Mouse (Mus musculus): ENCODE measurements at regions not wholly inside any gene's neighbourhood (a gene's known extent, or its start where the extent isn't known, plus 50 kb on each side); places are given as distances from the start of the nearest gene placed in this dataset.

DNA sequence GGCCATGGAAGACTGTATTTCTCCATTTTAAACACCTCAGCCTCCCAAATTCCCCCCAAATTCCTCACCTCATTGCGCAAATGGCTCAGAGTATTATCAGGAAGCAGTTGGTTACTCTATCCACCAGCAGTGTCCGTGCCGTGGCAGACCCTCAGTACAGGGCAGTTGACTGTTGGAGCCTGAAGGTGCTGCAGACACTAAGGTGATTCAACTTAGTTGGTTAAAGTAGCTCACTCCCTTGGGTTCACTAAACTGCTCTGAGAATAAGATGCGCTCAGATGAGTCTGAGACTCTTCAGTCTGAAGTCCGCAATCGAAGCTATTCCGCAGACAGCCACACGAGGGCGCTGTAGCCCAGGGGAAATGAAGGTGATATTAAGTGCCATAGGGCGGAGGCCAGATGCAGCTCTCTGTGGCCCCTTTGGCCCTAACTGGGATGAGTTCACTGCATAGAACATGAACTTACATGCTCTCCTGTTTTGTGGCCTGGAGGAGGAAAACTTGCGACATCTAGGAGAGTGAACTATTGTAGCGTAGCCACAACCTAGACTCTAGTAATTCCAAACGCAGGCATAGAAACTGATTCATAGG is 62.9 kb downstream of the Amer3 start:
- peak; percentile 27 to 63 for DNase-seq

DNA sequence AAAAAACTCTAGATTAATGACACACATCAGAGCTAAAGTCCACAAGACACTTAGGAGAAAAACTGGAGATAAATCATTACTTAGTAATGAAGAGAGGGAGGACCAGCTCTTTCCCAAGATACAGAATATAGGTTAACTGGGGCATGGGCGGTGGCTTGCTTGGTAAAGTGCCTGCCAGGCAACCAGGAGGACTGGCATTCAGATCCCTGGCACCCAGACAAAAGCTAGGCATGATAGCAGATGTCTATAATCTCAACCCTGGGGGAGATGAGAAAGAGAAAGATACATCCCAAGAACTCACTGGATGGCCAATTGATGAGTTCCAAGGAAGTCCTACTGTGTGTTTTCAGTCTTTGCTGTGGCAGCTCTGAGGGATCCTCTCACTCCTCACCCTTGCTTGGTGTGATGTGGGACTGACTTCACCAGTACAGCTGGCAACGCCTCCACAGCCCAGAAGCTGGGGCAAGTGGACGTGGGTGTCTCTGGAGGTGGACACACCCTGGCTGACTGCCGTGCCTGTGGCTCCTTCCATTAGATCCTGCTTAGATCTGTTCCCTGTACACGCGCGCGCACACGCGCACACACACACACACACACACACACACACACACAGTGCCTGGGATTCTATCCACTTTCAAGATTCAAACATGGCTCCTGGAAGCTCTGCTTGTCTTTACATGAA is 74.6 kb downstream of the Amer3 start:
- no peak for DNase-seq

DNA sequence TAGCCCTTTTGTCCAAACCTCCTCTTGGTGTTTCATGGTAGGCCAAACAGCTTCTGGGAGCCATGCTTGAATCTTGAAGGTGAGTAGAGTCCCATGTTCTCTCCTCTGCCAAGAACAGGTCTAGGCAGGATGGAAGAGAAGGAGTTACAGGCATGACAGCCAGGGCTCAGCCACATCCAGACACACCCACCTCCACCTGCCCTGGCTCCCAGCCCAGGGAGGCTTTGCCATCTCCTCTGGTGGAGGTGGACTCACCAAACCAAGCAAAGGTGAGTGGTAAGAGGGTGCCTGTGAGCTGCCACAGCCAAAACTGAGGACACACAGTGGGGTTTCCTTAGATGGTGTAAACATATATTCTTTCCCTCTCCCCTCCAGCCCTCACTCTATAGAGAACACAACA is 78.0 kb downstream of the Amer3 start:
- no peak for DNase-seq

DNA sequence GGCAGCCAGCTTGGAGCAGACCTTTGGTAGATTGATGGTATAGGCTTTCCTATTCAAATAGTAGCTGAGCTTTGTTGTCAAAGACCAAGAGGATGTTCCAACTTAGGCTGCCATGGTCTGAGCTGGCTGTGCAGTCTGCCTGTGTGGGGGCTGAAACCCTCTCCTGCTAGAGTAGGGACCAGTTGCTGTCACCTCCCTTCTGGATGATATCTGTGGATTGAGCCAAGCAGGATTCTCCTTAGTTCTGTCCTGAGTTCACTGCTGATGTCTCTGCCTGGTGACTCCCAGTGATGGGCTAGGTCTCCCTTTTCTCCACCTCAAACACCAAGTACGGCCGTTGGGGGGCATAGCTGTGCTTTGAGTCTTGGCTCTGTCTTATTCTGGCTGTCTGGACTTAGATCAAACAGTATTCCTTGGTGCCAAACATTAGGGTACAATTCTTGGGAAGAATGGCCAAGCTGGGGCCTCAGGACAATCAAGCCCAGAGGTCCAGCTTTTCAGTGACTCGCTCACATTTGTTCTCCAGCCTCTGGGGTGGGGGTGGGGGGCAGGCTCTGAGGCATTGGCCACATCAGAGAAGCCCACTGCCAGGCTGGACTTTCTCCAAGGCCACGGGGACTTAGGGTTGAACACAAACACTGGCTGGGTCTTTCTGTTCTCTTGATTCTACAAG is 84.6 kb downstream of the Amer3 start:
- DNase-seq, result no peak

DNA sequence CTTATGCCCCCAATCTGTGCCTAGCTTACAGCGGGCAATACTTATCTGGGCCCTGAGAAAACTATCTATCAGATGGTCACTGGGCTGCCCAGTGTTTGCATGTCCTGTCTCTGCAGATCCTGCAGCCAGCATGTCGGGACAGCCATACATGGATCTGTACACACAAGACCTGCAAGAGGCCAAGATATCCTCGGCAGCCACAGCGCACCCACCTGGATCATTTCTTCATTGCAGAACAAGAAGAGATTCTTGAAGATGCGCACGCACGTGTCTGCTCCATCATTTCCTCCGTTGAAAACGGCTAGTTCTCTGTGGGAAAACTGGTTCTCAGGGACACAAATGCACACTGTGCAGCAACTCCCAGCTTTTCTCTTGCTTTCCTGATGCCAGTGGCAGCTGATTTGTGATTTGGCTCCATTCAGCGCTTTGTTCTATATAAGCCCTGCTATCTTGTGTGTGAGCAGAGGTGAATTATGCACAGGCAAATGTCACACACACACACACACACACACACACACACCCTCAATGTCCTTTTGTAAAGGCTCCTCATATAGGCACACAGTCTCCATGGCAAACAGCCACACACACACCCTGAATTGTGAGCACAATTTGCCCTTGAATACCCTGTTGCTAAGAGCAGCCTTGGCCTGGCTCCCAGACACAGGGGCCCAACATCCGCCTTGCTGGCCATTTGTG is 85.5 kb downstream of the Amer3 start:
- DNase-seq, result peak in 1 of 2 experiments; percentile 27

DNA sequence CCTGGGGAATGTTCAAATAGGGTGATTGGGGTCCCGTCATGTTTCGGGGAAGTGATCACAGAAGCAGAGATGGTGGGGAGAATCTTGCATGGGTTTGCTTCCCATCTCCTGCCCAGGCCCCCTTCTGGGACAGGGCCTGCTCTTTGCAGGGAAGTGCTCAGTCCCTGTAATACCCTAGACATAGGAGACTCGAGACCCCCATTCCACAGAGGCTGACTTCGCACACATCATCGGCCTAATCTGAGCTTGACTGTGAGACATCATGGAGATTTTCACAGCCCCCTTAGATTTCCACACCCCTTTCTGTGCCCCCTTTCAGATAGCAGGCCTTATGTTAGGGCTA is 86.0 kb downstream of the Amer3 start:
- no peak for DNase-seq

DNA sequence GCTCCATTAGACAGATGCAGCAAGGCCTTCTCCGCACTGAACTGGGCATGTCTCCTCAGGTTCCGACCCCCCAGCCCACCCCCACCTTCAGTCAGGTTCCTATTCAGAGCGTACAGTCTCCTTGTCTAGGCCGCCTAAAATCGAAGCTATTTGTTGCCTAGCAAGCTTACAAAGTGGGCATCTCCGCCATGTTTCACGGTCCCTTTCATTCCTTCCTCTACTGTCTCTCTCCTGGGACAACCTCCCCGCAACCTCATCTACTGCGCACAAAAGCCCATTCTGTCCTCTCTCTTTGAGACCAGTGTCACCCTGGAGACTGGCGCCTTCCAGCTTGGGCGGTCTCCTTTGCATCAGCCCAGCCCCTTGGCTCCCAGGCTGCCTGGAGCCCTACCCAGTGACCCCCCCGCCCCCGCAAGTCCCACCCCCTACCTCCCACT is 86.8 kb downstream of the Amer3 start:
- no peak for DNase-seq

DNA sequence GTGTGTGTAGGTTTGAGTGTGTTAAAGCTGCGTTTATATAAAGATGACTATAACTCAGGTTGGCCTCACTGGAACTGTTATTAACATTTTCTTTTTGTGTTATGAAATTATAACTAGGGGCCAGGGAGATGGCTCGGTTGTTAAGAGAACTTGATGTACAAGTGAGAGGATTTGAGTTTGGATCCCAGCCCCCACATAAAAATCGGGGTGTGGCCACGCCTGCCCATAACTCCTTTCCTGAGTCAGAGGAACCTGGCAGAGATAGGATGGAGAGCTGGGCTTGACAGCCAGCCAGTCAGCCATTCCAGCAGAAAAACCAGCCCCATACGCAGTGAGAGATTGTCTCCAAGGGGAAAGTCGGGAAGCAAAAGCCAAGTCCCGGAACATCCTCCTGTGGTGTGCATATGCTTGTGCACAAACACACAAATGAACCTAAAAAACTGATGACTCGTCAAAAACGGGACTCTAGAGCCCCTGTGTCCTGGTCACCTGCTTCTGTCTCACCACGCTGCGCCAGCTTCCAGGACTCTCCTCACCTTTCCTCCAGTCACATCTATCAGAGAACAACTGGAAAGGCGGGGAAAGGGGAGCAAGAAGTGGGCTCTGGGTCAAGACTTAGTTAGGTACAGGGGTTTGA is 97.8 kb downstream of the Amer3 start:
- DNase-seq, result no peak

DNA sequence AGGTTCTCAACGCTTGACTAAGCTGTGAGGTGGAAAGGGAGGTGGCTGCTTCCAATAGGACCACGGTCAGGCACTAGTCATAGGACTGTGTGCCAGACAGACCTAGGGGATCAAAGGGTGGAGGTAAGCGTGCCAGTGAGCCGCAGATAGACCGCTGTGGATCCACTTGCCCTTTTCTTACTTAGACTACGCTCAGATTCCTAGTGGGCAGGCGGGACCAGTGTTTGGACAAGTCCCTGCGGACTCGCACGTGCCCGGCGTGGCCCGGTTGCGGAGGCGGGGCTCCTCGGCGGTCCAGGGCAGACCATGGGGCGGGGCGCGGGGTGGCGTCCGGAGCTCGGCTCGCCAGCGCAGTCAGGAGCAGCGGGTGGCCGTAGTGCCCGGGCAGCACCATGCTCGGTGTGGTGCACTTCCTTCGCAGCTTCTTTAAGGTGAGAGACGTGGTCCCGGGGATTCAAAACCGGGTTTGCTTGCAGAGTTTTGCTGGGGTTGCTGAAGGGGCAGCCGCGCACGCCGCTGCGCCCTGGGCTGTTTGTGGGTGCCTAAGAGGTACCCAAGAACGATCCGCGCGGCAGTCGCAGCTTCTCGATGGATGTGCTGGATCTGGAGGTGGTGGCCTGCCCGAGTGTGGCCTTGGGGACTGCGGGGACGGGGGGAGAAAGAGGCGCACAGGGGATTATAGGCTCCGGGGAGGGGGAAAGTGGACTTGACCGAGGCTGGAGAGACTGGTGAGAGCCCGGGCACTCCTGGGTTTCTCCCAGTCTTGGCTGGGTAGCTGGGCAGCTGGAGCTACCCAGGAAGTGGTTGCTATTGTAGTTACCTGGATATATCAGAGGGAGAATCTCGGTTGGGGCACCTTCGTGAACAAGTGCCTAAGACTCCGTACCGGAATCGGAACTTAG is 98.6 kb downstream of the Amer3 start:
- peak; percentile 43 to 60 for DNase-seq

DNA sequence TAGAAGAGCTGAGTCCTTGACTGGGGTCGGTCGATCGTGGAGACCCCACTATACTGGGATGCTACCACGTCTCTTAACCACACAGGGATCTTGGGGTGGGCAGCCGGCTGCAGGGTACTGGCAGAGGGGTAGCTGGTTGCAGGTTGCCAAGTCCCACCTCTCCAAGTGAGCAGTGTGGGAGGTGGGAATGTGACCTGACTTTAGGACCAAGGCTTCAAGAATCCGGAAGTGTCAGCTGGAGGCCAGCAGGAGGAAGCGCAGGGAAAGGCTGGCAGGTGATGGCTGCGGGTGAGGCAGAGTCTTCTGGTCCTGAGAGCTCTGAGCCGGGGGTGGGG is 99.2 kb downstream of the Amer3 start:
- no peak for DNase-seq

DNA sequence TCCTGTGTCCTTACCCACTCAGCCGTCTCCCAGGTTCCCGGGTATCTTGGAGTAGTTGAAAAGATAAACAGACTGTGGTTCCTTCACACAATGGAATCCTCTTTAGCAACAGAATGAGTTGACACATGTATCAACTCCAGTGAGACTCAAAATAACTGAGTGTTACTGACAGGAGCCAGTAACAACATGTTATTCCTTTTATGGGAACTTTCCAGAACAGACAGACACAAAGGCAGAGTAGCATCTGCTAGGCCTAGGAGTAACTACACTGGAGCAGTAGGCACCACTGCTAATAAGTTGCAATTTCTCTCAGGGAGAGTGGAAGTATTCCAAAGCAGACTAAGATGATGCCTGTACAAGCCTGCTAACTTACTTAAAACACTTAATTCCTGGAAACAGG is 107.1 kb downstream of the Amer3 start:
- DNase-seq, result no peak

DNA sequence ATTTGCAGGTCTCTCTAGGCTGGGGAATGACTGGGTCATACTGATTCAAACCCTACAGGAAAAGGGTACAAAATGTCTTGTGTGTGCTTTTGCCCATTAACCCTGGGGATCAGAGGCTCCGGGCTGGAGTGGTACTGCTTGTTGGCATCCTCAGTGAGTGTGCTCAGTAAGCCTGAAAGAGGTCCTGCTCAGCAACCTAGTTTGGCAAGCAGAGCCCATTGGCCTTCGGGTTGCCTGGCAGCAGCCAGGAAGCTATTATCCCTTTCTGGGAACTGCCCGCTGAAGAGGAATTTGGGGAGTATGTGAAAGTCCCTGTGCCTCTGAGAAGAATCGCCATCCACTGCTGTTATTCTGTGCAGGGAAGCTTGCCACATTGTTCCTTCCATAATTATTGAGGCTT is 117.1 kb downstream of the Amer3 start:
- no peak for DNase-seq

DNA sequence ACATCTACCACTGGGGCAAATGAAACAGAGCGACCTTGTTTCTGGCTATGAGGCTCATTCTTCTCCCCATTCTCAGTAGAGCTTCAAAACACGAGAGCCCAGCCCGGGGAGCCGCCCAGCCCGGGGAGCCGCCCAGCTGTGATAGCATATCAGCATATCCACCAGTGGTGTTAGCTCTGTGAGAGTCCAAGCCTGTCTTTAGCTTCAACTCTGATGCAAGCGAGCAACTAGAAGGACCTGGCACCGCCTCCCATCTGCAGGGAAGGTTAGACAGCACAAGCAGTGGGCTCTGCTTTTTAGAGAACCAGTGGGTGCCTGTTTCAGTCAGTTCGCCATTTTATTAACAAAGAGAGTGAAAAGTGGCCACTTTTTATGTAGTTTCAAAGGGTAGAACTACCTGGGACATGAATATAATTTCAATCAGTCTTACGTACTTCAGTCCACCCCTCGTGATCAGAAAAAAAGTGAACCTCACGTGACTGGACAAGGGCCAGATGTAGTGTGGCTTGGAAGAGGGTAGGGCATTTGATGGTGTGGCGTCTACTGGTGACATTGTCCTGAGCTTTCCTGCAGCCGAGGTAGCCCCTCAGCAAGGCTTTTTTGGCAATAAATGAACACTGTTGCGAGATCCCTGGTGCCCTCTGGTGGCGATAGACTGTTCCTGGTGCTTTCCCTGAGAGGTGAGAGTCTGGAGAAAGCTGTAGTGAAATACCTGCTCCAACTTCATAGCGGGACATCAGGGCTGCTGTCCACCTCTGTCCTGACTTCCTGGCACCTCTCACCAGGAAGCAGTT is 121.0 kb downstream of the Amer3 start:
- peak in 1 of 2 experiments; percentile 19 for DNase-seq

DNA sequence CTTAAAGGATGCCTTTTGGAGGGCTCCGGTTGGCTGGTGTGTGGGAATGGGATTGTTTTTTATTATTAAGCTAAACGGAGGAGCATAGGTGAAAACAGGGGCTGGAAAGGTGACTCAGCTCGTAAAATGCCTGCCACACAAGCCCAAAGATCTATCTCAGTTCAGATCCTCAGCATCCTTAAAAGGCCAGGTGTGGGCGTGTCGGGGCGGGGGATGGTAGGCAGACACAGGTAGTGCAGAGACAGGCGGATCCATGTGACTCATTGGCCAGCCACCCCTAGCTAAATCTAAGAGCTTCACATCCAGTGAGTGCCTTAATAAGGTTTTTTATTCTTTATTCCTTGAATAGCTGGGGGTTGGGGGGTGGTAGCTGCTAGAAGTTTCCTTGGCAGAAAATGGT is 122.0 kb downstream of the Amer3 start:
- no peak for DNase-seq

DNA sequence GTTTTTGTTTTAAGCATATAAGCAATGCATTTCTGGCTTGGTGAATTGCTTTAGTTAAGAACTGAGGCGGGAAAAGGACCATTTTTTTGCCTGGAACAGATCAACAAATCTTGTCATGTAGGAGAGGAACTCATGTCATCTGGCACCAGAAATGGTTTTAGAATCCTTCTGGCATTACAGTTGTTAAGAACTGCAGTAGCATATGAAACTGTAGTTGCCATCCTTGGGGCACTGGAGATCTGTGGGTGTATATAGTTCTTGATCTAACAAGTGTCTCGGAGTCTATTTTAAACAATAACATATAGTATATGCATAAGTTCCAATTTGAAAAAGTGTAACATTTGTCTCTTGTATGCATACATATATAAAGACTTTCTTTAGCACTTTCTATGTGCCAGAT is 129.6 kb downstream of the Amer3 start:
- no peak for DNase-seq

DNA sequence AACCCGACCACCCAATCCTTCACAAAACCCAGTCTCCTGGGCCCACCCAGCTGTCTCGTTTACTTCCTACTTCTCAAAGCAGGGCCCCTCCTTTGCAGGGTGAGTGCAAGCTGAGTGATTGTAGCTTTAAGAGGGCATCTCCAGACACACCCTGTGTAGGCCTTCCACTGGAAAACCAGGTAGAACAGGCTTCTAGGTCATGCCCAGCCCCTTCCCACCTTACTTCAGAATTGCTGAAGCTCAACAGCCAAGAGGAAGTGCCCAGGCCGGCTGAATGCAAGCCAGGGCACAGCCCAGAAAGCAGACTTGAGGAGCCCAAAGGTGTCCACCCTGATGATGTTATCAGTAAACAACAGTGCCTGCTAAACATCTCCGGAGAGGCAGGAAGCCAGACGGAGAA is 120.2 kb downstream of the Fam168b start:
- peak in 1 of 2 experiments; percentile 23 for DNase-seq

DNA sequence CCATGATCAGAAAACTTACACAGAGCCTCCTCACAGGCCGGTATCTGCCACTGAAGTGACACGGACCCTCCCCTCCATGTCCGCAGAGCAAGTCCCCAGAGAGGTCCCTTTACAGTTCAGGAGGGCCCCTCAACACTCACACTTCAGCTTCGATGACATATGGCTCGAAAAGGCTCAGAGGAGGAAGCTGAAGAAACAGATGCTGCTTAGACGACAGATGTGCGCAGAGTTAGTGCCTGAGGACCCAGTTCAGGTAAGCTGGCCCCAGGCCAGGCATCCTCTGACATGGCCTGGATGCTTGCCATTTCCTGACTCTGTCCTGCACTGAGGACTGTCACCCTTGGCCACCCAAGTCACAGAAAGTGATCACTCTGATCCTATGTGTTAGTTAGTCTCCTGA is 110.7 kb downstream of the Fam168b start:
- DNase-seq, result no peak

DNA sequence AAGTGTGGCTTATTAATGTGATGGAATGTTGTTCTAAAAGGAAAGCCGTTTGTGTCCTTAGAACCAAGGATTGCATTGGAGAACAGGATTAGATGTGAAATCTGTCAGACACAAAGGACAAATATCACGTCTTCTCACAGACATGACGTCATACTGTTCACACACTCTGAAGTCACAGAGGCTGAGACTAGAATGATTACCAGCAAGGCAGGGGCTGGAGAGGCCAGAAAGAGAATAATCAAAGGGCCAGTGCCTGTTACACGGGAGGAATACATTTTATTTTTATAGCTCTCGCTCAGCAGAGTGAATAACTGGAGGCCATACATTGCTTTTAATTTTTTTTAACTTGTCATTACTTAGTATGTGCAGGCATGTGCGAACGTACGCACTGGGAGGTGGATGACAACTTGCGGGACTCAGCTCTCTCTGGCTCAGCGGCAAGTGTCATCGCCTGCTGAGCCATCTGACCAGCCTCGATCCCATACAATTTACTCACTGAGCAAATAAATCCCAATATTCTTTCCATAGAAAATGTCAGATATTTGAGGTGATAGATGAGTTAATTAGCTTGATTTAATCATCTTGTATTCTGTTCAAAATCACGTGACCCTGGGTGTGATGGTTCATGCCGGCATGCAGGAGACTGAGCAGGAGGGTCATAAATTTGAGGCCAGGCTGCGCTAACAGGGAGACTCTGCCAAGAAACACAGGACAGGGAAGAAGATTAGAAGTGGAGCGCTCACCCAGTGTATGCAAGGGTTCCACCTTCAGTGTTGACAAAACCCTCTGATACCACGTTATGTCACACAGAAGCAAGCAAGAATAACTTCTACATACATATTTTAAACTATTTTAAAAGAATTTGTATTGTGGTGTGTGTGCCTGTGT is 109.6 kb downstream of the Fam168b start:
- DNase-seq, result no peak

DNA sequence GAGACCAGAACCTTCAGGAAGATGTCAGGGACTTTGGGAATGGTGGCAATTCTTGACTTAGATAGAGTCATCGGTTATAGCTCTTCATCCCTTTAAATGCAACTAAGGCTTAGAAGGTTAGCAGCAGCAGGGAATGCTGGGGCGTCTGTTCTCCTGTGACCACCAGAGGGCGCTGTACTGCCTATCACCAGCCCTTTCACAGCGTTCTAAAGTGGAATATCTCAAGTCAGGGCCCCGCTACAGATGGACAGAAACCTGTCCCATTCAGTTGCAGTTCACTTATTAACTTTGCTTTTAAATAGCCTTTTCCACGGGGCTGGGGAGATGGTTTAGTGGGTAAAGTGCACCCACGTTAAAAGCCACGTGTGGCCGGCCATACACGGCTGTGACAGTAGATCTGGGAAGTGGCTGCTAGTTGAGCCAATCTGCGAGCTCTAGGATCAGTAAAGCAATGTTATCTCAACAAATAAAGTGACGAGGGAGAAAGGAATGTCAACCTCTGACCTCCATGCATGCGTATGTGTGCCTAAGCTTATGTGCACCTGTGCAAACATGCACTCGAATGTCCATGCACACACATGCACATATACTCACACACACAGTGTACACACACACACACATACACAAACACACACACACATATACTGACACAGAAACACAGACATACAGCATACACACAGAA is 104.3 kb downstream of the Fam168b start:
- DNase-seq, result peak; percentile 38 to 67

DNA sequence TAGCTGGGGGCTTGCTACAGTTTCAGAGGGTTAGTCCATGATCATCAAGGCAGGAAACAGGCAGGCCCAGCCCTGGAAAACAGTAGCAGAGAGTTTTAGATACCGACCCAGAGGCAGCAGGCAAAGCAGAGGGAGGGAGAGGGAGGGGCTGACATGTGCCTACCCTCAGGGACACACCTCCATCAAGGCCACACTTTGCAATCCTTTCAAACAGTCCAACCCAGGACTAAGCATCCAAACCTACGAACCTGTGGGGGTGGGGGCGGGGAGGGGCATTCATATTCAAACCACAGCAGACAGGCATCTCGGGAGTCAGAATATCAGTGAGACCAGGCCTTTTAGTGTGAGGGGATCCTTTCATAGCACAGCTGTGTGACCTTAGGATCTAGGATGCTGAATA is 103.2 kb downstream of the Fam168b start:
- DNase-seq, result no peak
